In genomic region chr11:54271437-54271949, GRCm38 (mm10) we compare ENCODE assay signal across 32 mouse cellular contexts. TPM values are rescaled to one million over a fixed set of nuclear protein-coding genes. Genes with fewer than 3 reads are reported as not detected.
DNase-seq lines count a peak whose midpoint lies in the region; ATAC-seq and TF ChIP-seq lines count a peak whose summit lies in the region.
"Had no signal": no experiment of that assay in that cellular context is flagged by ENCODE, and none has a peak within 500 bp of the region (broad histone marks: within the 10 kb centered on the region; RNA-seq: fewer than 3 reads in every experiment).

No protein-coding gene starts in this region.

- no peaks in the 10 kb centered on the region for H3K36me3 ChIP-seq in CH12.LX (replicated peaks in 1 of 2; ENCODE audit: control insufficient read depth in 1 of 2, insufficient read depth in 1 of 2, low read length in 1 of 2)
- H3K36me3 ChIP-seq in heart, embryonic 11.5 days (ENCODE audit: control insufficient read depth, insufficient read depth, low read length), result no peaks in the 10 kb centered on the region
- H3K36me3 ChIP-seq: forebrain, embryonic 10.5 days; G1E; heart, embryonic 13.5 days had no signal

- in situ Hi-C loops in CH12.LX (cut with MboI; ENCODE audit: low pct_ligation_motif_present, low pct_unique_long_range_greater_than_20kb, low sequenced_read_pairs), result no loop called here

- no peak for TF ChIP-seq CTCF in CH12.LX (conservative IDR thresholded peaks at IDR 0.05 in 1 of 2, IDR thresholded peaks at IDR 0.05 in 1 of 2; ENCODE audit: low read depth in 2 of 2, low read length in 2 of 2)

- H3K27me3 ChIP-seq in CH12.LX (replicated peaks), result no peaks in the 10 kb centered on the region
- no peaks in the 10 kb centered on the region for H3K27me3 ChIP-seq in heart, embryonic 11.5 days (ENCODE audit: control insufficient read depth, insufficient read depth, low read length)
- H3K27me3 ChIP-seq: heart, embryonic 13.5 days had no signal

- H3K9me3 ChIP-seq in CH12.LX (replicated peaks; ENCODE audit: low read length), result no peaks in the 10 kb centered on the region
- no peaks in the 10 kb centered on the region for H3K9me3 ChIP-seq in heart, embryonic 11.5 days (replicated peaks; ENCODE audit: control insufficient read depth, low read length)
- H3K9me3 ChIP-seq: forebrain, embryonic 10.5 days; G1E; heart, embryonic 13.5 days had no signal

- no peak overlapping the region for H3K9ac ChIP-seq in CH12.LX (ENCODE audit: insufficient read depth, low read depth)
- H3K9ac ChIP-seq in heart, embryonic 11.5 days (ENCODE audit: low read depth, low read length), result no peak overlapping the region
- H3K9ac ChIP-seq: heart, embryonic 13.5 days; hindbrain, embryonic 14.5 days had no signal

- no peak overlapping the region for H3K4me2 ChIP-seq in CH12.LX (ENCODE audit: insufficient read depth, low read depth, poor library complexity, severe bottlenecking)
- no peak overlapping the region for H3K4me2 ChIP-seq in heart, embryonic 11.5 days
- H3K4me2 ChIP-seq: heart, embryonic 13.5 days; hindbrain, embryonic 14.5 days had no signal

- DNase-seq in CD4-positive helper T cell, adult 2 months (ENCODE audit: low read depth, low spot score), result peak; percentile 62
- DNase-seq in CH12.LX (ENCODE audit: extremely low read depth), result no peak
- DNase-seq in adrenal gland, adult 2 months, result no peak
- no peak for DNase-seq in adrenal gland, postnatal 4 days (ENCODE audit: low spot score in 2 of 2)
- DNase-seq: adrenal gland, postnatal 10 days; adrenal gland, postnatal 36 days; cerebellum, adult 11 months; cerebellum, adult 2 months; cerebellum, adult 9-11 months; cerebellum, postnatal 36 days; gastrocnemius, postnatal 25 days; heart, adult 18-20 months; heart, postnatal 14 days; heart, postnatal 4 days had no signal

- TF ChIP-seq EP300 in CH12.LX (IDR thresholded peaks at IDR 0.05; ENCODE audit: low read length), result no peak

- dilution Hi-C loops in CH12.LX (cut with MboI; ENCODE audit: extremely low pct_ligation_motif_present, extremely low pct_unique_long_range_greater_than_20kb, low sequenced_read_pairs), result no loop called here

- no peak for TF ChIP-seq POLR2A in CH12.LX (IDR thresholded peaks at IDR 0.05; ENCODE audit: low read depth, low read length)

- TF ChIP-seq RAD21 in CH12.LX (IDR thresholded peaks at IDR 0.05; ENCODE audit: low read depth, low read length), result no peak

- H3K79me2 ChIP-seq in CH12.LX (replicated peaks; ENCODE audit: control insufficient read depth, extremely low read depth, insufficient read depth, poor library complexity, severe bottlenecking), result no peaks in the 10 kb centered on the region

- ATAC-seq in common myeloid progenitor, adult 5-6 weeks (replicated peaks; ENCODE audit: low read depth, poor library complexity, severe bottlenecking), result peak; percentile 29; the same call in 1 of the 2 replicates
- ATAC-seq in heart, embryonic 11.5 days (replicated peaks; ENCODE audit: insufficient number of reproducible peaks, low FRiP score, low TSS enrichment), result no peak
- ATAC-seq: activated CD4-positive, CD25-positive, alpha-beta regulatory T cell, adult 4 months; forebrain, embryonic 14.5 days; hindbrain, postnatal 0 days; inflammation-experienced regulatory T-cells, adult 6 months; intestine, embryonic 16.5 days had no signal

- H3K4me1 ChIP-seq in CH12.LX (ENCODE audit: control insufficient read depth in 1 of 2, insufficient read depth in 2 of 2), result peaks cover 13 to 51% of the 10 kb centered on the region in 2 experiments
- no peaks in the 10 kb centered on the region for H3K4me1 ChIP-seq in heart, embryonic 11.5 days (ENCODE audit: control insufficient read depth, insufficient read depth, low read length)
- H3K4me1 ChIP-seq: heart, embryonic 13.5 days had no signal

- no peak overlapping the region for H3K4me3 ChIP-seq in CH12.LX (replicated peaks in 1 of 3; ENCODE audit: low read depth in 2 of 3, low read length in 2 of 3, poor library complexity in 1 of 3)
- no peak overlapping the region for H3K4me3 ChIP-seq in heart, embryonic 11.5 days (ENCODE audit: low read depth, low read length)
- H3K4me3 ChIP-seq: forebrain, embryonic 10.5 days; heart, embryonic 13.5 days had no signal

- no peak overlapping the region for H3K27ac ChIP-seq in CH12.LX (ENCODE audit: insufficient read depth, low read depth)
- no peak overlapping the region for H3K27ac ChIP-seq in heart, embryonic 11.5 days (ENCODE audit: low read depth, low read length)
- H3K27ac ChIP-seq: forebrain, embryonic 10.5 days; heart, embryonic 13.5 days; hindbrain, embryonic 14.5 days; hindbrain, postnatal 0 days had no signal

- WGBS in heart, embryonic 11.5 days (ENCODE audit: insufficient replicate concordance), result 58% methylated on average over 5 of the region's 5 CpGs

TF ChIP-seq in CH12.LX, 34 proteins besides CTCF, POLR2A, EP300 and RAD21:
- TF ChIP-seq MAX (IDR thresholded peaks at IDR 0.05; ENCODE audit: low read length), result peak; percentile 59; the same call in 1 of the 2 replicates
- TF ChIP-seq MEF2A (IDR thresholded peaks at IDR 0.05; ENCODE audit: borderline replicate concordance, low read depth, low read length), result 0 out of 2 replicates have a peak, but pooled peaks have one; percentile 21
- TF ChIP-seq MXI1 (IDR thresholded peaks at IDR 0.05; ENCODE audit: low read depth, low read length), result 0 out of 2 replicates have a peak, but pooled peaks have one; percentile 37
- 0 out of 2 replicates have a peak, but pooled peaks have one; percentile 19 for TF ChIP-seq CHD2 (IDR thresholded peaks at IDR 0.05; ENCODE audit: low read length)
- no peak for TF ChIP-seq NRF1 (IDR thresholded peaks at IDR 0.05; ENCODE audit: low read depth, low read length)
- TF ChIP-seq ELF1 (IDR thresholded peaks at IDR 0.05; ENCODE audit: low read depth, low read length), result no peak
- no peak for TF ChIP-seq MYC (IDR thresholded peaks at IDR 0.05; ENCODE audit: low read depth, low read length)
- no peak for TF ChIP-seq PAX5 (IDR thresholded peaks at IDR 0.05; ENCODE audit: low read length)
- peak; percentile 41 for TF ChIP-seq BHLHE40 (IDR thresholded peaks at IDR 0.05; ENCODE audit: low read depth, low read length)
- peak; percentile 70 for TF ChIP-seq ETS1 (conservative IDR thresholded peaks at IDR 0.05; ENCODE audit: low read depth, low read length)

RNA-seq across cellular contexts. Expression of gene Il3, which starts 4.4 kb away (rescaled TPM):
- 2.7 and 4.8 TPM in 2 replicates for total RNA-seq in CH12.LX (2012; rRNA removed)
- total RNA-seq in CH12.LX (2014; rRNA removed), result 1.5 and 1.9 TPM in 2 replicates
- 1.3 and 3.5 TPM in 2 replicates for polyA plus RNA-seq in CH12.LX (2012; ENCODE audit: insufficient read length, low read depth)
- not detected in 2 replicates for total RNA-seq in common myeloid progenitor, adult 5-6 weeks (2017)
- total RNA-seq in adrenal gland, adult 2 months (2021), result not detected
- polyA plus RNA-seq in adrenal gland, adult 2 months (2012; rRNA removed), result not detected in 2 replicates
- total RNA-seq in adrenal gland, postnatal 4 days (2021), result not detected
- polyA plus RNA-seq in heart, embryonic 11.5 days (2014; fragmentation: Nextera tagmentation; extraction: Ambion mirVana), result not detected in 2 replicates
- total RNA-seq: adrenal gland, postnatal 10 days; adrenal gland, postnatal 36 days; gastrocnemius, adult 8-10 months; gastrocnemius, postnatal 25 days; heart, adult 18-20 months; heart, postnatal 14 days; heart, postnatal 4 days; hindbrain, postnatal 0 days had no signal
- polyA plus RNA-seq: activated CD4-positive, CD25-positive, alpha-beta regulatory T cell, adult 4 months; C2C12; cerebellum, adult 2 months; embryonic facial prominence, embryonic 11.5 days; embryonic facial prominence, embryonic 14.5 days; forebrain, embryonic 10.5 days; forebrain, embryonic 14.5 days; G1E; gonadal fat pad, adult 2 months; heart, embryonic 13.5 days; heart, embryonic 16.5 days; hindbrain, embryonic 11.5 days; hindbrain, embryonic 14.5 days; hindbrain, postnatal 0 days; inflammation-experienced regulatory T-cells, adult 6 months; intestine, embryonic 16.5 days had no signal

RNA-seq across cellular contexts. Expression of gene Csf2, which starts 22.0 kb away (rescaled TPM):
- 1.9 and 2.6 TPM in 2 replicates for total RNA-seq in CH12.LX (2012; rRNA removed)
- 1.4 and 2.4 TPM in 2 replicates for total RNA-seq in CH12.LX (2014; rRNA removed)
- 0.79 and 0.83 TPM in 2 replicates for polyA plus RNA-seq in CH12.LX (2012; ENCODE audit: insufficient read length, low read depth)
- total RNA-seq in common myeloid progenitor, adult 5-6 weeks (2017), result not detected in 2 replicates
- total RNA-seq in adrenal gland, adult 2 months (2021), result not detected
- polyA plus RNA-seq in adrenal gland, adult 2 months (2012; rRNA removed), result not detected in 2 replicates
- total RNA-seq in adrenal gland, postnatal 4 days (2021), result not detected
- not detected in 2 replicates for polyA plus RNA-seq in heart, embryonic 11.5 days (2014; fragmentation: Nextera tagmentation; extraction: Ambion mirVana)
- total RNA-seq: adrenal gland, postnatal 10 days; adrenal gland, postnatal 36 days; gastrocnemius, adult 8-10 months; gastrocnemius, postnatal 25 days; heart, adult 18-20 months; heart, postnatal 14 days; heart, postnatal 4 days; hindbrain, postnatal 0 days had no signal
- polyA plus RNA-seq: C2C12; cerebellum, adult 2 months; embryonic facial prominence, embryonic 11.5 days; embryonic facial prominence, embryonic 14.5 days; forebrain, embryonic 10.5 days; forebrain, embryonic 14.5 days; G1E; gonadal fat pad, adult 2 months; heart, embryonic 13.5 days; heart, embryonic 16.5 days; hindbrain, embryonic 11.5 days; hindbrain, embryonic 14.5 days; hindbrain, postnatal 0 days had no signal

RNA-seq across cellular contexts. Expression of gene Acsl6, which starts 32.1 kb away (rescaled TPM):
- total RNA-seq in CH12.LX (2012; rRNA removed) (94.7 and 96.9 TPM in 2 replicates), CH12.LX (2014; rRNA removed) (74.1 and 74.9 TPM in 2 replicates)
- 204 and 222 TPM in 2 replicates for polyA plus RNA-seq in CH12.LX (2012; ENCODE audit: insufficient read length, low read depth)
- total RNA-seq in common myeloid progenitor, adult 5-6 weeks (2017), result 10.1 and 13.4 TPM in 2 replicates
- total RNA-seq in adrenal gland, adult 2 months (2021), result 1 to 10 TPM; 4.9 to 5.2 TPM
- polyA plus RNA-seq in adrenal gland, adult 2 months (2012; rRNA removed), result 1.2 and 1.9 TPM in 2 replicates
- 1 to 10 TPM; 3.6 to 7.2 TPM for total RNA-seq in adrenal gland, postnatal 4 days (2021)
- 1.3 and 1.5 TPM in 2 replicates for polyA plus RNA-seq in heart, embryonic 11.5 days (2014; fragmentation: Nextera tagmentation; extraction: Ambion mirVana)
- polyA plus RNA-seq: activated CD4-positive, CD25-positive, alpha-beta regulatory T cell, adult 4 months; G1E; inflammation-experienced regulatory T-cells, adult 6 months had no signal
